Mouse (Mus musculus) thymus, adult 2 months (tissue): ENCODE data around the gene Dek. TPM values are rescaled to one million over a fixed set of nuclear protein-coding genes. Genes with fewer than 3 reads are reported as not detected.
A peak's percentile ranks its signal among the peaks of the same experiment; 100 is the strongest.

Experiments used
- DNase-seq: peaks from one replicate; pipeline ENCODE4 v3.0.0; 2021
- H3K27ac ChIP-seq: fragments of 200-500 bp; 2 replicates; pipeline ENCODE4 v1.5.1; 2012; ENCODE audit warnings: low read length, control low read depth; ENCODE audit not compliant: control insufficient read depth, insufficient read depth
- H3K27me3 ChIP-seq: fragments of 200-500 bp; 2 replicates; pipeline ENCODE4 v1.6.1; 2012; ENCODE audit warnings: mild to moderate bottlenecking, low read length, moderate library complexity, mixed read lengths; ENCODE audit not compliant: control insufficient read depth, insufficient read depth
- H3K36me3 ChIP-seq: fragments of 200-500 bp; 2 replicates; pipeline ENCODE4 v1.6.1; 2012; ENCODE audit warnings: mild to moderate bottlenecking, low read length, moderate library complexity; ENCODE audit not compliant: control insufficient read depth, insufficient read depth
- H3K4me1 ChIP-seq: fragments of 200-500 bp; replicated peaks from 2 replicates; pipeline ENCODE4 v1.6.1; 2012; ENCODE audit warnings: low read length; ENCODE audit not compliant: control insufficient read depth, insufficient read depth
- H3K4me3 ChIP-seq: fragments of 200-500 bp; 2 replicates; pipeline ENCODE4 v1.5.1; 2012; ENCODE audit warnings: mild to moderate bottlenecking, low read length, control low read depth, moderate library complexity; ENCODE audit not compliant: control insufficient read depth, insufficient read depth
- CTCF ChIP-seq: fragments of 200-500 bp; IDR thresholded peaks from 2 replicates; pipeline ENCODE4 v1.5.1; 2012; ENCODE audit warnings: mild to moderate bottlenecking, control low read depth, low read length, moderate library complexity, borderline replicate concordance; ENCODE audit not compliant: control insufficient read depth, poor library complexity, insufficient read depth; ENCODE audit errors: extremely low read depth
- POLR2A ChIP-seq: fragments of 200-500 bp; IDR thresholded peaks from 2 replicates; pipeline ENCODE4 v1.6.1; 2012; ENCODE audit warnings: mild to moderate bottlenecking, low read length, control low read depth, moderate library complexity; ENCODE audit not compliant: control insufficient read depth, poor library complexity, insufficient read depth; ENCODE audit errors: extremely low read depth
- WGBS: fragments of 180-500 bp; shearing (Covaris S2); methylation state at CpG from one replicate; pipeline ENCODE4 v1.1.7; 2018; 5-methylcytosine and 5-hydroxymethylcytosine counted together
- polyA plus RNA-seq: library from polyadenylated mRNA; depleted of rRNA; stranded (reverse); fragments of >200 nt; gene quantifications from 2 replicates; pipeline ENCODE4 v1.2.3, GENCODE M21; 2012

The Dek gene
- polyA plus RNA-seq, 1 experiment: 50.4 TPM

DNA sequence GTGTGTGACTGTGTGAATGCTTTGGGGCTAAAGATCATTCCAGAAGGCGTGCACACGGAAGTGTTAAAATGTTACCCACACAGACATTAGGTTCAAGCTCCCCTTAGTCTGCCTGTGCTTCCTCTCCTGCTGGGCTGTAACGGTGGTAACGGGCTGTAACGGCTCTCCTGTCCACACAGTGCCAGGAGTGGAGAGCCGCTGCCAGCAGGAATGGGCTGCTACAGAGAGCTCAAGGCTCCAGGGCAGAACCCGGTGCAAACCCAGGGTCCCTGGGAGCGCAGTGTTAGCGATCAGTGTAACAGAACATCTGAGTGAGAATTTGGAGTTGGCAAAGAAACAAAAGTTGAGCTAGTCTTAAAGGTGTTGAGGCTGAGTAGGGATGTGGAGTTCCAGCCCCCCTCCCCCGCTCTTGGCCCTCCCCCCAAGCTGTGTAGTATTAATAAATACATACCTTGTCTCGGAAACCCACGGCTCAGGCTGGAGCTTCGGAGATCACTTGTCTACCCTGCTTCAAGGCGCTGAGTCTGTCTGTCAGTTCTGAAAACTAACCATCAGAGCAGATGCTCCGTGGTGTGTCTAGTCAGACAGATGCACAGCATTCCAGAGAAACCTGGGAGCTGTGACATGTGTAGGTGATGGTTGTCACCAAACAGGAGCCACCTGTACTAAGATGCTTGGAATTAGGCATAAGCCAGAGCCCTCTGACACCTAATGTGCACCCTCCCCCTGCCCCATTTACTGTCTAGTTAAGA is 35.5 kb downstream of the Dek start:
- H3K4me1 ChIP-seq: no peaks in the 10 kb centered on the region
- 97% methylated on average over 15 of the region's 15 CpGs for WGBS
- peaks cover 22% of the 10 kb centered on the region for H3K36me3 ChIP-seq
- DNase-seq: no peak
- H3K4me3 ChIP-seq: no peak overlapping the region
- TF ChIP-seq CTCF (no peak), POLR2A (no peak)
- H3K27ac ChIP-seq: no peak overlapping the region
- no peaks in the 10 kb centered on the region for H3K27me3 ChIP-seq

DNA sequence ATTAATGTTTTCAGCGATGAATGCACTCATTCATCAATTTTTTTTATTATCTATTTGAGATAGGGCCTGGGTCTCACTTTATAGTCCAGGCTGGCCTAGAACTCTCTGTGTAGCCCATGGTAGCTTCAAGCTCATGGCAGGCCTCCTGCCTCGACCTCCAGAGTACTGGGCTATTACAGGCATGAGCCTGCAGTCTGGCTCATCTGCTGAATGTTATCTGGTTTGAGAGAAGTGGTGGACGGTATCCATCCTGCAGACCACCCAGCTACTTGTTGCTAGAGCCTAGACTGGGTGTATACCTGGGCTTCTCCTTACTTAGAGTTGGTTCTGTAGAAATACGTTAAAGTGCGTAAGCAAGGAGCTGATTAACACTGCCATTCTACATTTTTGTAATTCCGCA is 39.0 kb downstream of the Dek start:
- no peak for TF ChIP-seq POLR2A
- no peak for TF ChIP-seq CTCF
- H3K27me3 ChIP-seq: no peaks in the 10 kb centered on the region
- H3K4me1 ChIP-seq: no peaks in the 10 kb centered on the region
- WGBS: 99% methylated on average over 6 of the region's 6 CpGs
- DNase-seq: no peak
- no peak overlapping the region for H3K4me3 ChIP-seq
- no peak overlapping the region for H3K27ac ChIP-seq
- peaks cover 16% of the 10 kb centered on the region for H3K36me3 ChIP-seq

DNA sequence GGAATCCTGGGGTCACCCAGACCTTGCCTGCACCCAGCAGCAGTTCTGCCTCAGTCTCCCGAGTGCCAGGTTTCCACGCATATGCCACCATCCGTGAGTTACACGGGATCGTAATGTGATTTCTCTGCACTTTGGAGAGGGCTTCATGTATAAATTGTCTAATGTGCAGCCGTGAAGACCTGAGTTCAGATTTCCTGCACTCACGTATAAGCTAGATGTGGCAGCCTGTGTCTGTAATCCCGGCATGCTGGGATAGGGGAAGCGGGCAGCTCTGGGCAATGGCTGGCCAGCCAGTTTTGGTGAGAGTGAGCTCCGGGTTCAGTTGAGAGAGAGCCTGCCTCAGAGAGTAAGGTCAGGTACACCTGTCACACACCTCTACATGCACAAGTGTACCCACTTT is 39.5 kb downstream of the Dek start:
- no peak for TF ChIP-seq CTCF
- TF ChIP-seq POLR2A: no peak
- DNase-seq: no peak
- Histone ChIP-seq H3K36me3 (peaks cover 16% of the 10 kb centered on the region), H3K27ac (no peak overlapping the region), H3K4me3 (no peak overlapping the region), H3K4me1 (no peaks in the 10 kb centered on the region), H3K27me3 (no peaks in the 10 kb centered on the region)
- 97% methylated on average over 10 of the region's 10 CpGs for WGBS

DNA sequence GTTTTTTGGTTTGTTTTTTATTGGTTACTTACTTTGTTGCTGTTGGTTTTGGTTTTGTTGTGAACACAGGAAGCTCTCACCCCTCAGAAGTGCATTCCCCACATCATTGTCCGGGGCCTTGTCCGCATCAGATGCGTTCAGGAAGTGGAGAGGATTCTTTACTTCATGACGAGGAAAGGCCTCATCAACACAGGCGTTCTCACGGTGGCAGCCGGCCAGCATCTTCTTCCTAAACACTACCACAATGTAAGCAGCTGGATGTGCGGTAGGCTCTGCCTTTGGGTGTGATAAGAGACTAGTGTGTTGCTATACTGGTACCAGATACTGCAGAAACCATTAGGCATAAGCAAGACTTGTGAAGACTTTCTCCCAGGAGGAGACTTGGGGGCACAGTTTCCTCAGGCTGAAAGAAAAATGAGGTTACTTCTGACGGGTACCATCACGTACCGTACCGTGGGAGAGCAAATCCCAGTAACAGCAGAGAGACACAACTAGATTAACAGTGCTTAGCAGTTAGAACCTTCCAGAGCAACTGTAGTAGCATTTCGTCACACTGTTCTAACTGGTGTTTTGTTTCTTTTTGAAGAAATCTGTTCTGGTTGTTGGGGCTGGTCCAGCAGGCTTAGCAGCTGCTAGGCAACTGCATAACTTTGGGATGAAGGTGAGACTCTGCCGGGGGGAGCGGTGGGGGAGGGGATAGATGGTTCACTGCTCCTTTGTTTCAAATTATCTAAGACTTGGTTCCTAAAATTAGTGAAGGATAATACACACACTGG is 41.8 kb downstream of the Dek start:
- H3K27ac ChIP-seq: no peak overlapping the region
- no peak for DNase-seq
- 84% methylated on average over 15 of the region's 15 CpGs for WGBS
- peaks cover 28% of the 10 kb centered on the region for H3K36me3 ChIP-seq
- TF ChIP-seq POLR2A (no peak), CTCF (no peak)
- no peak overlapping the region for H3K4me3 ChIP-seq
- H3K27me3 ChIP-seq: no peaks in the 10 kb centered on the region
- H3K4me1 ChIP-seq: no peaks in the 10 kb centered on the region

DNA sequence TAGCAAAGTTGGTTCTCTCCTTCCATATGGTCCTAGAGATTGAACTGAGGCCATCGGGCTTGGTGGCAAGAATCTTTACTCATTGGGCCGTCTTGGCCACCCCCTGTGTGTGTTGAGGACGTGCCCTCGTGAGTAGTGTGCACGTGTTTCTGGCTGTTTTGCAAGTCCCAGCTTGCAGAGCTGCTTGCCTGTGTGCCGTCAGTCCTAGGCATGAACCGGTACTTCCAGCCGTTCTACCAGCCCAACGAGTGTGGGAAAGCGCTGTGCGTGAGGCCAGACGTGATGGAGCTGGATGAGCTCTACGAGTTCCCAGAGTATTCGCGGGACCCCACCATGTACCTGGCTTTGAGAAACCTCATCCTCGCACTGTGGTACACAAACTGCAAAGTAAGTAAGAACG is 43.2 kb downstream of the Dek start:
- H3K36me3 ChIP-seq: peaks cover 27% of the 10 kb centered on the region
- WGBS: 96% methylated on average over 17 of the region's 17 CpGs
- DNase-seq: no peak
- H3K4me1 ChIP-seq: no peaks in the 10 kb centered on the region
- no peaks in the 10 kb centered on the region for H3K27me3 ChIP-seq
- no peak overlapping the region for H3K4me3 ChIP-seq
- no peak overlapping the region for H3K27ac ChIP-seq
- TF ChIP-seq POLR2A: no peak
- no peak for TF ChIP-seq CTCF

DNA sequence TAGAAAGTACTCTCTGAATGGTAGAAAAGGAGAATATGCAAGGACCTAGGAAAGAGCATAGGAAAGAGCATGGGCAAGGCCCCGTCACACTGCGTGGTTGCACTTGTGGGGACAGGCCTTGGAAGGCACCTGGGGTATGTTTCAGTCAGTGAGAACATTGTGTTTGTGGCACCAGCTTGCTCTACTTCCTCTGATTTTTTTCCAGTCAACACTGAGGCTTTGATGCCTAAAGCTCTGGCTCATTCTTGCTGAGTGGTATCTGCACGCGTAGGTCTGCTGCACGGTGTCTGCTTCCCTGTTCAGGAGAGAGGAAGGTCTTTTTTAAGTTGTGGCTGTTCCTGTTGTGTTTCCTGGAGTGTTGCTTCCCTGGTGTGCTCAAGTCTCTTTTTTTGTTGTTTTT is 49.2 kb downstream of the Dek start:
- Histone ChIP-seq H3K4me3 (no peak overlapping the region), H3K36me3 (peaks cover 34% of the 10 kb centered on the region), H3K27ac (peak overlapping the region; percentile 87), H3K27me3 (no peaks in the 10 kb centered on the region), H3K4me1 (peaks cover 20% of the 10 kb centered on the region)
- DNase-seq: peak; percentile 44
- TF ChIP-seq POLR2A (no peak), CTCF (no peak)
- 17% methylated on average over 5 of the region's 5 CpGs for WGBS
